Mouse (Mus musculus): ENCODE measurements around the gene Sart3. TPM values are rescaled to one million over a fixed set of nuclear protein-coding genes. Genes with fewer than 3 reads are reported as not detected.

Gene Sart3
- polyA plus RNA-seq, 1 experiment from 2014 or later = 59.2 TPM

GRCm38 (mm10) chr5:113806414-113806813, 34.1 kb upstream of the Sart3 start:
- peaks cover 1% of the 10 kb centered on the region; the same call in 1 of the 2 replicates for H3K9me3 ChIP-seq (replicated peaks)
- 28% methylated on average over 10 of the region's 10 CpGs for WGBS
- no peaks in the 10 kb centered on the region for H3K36me3 ChIP-seq
- ATAC-seq (replicated peaks; ENCODE audit: low FRiP score) = no peak
- peaks cover 13% of the 10 kb centered on the region for H3K4me1 ChIP-seq
- no peak overlapping the region for H3K4me3 ChIP-seq (replicated peaks)
- no peaks in the 10 kb centered on the region for H3K27me3 ChIP-seq
- H3K9ac ChIP-seq = no peak overlapping the region
- H3K4me2 ChIP-seq = no peak overlapping the region
- no peak overlapping the region for H3K27ac ChIP-seq

GRCm38 (mm10) chr5:113805301-113805700, 33.0 kb upstream of the Sart3 start:
- no peaks in the 10 kb centered on the region for H3K9me3 ChIP-seq (replicated peaks)
- no peak for ATAC-seq (replicated peaks; ENCODE audit: low FRiP score)
- WGBS = 89% methylated on average over 9 of the region's 9 CpGs
- H3K9ac ChIP-seq = no peak overlapping the region
- H3K4me3 ChIP-seq (replicated peaks) = no peak overlapping the region
- peaks cover 19% of the 10 kb centered on the region for H3K4me1 ChIP-seq
- H3K27ac ChIP-seq = no peak overlapping the region
- H3K36me3 ChIP-seq = no peaks in the 10 kb centered on the region
- H3K27me3 ChIP-seq = no peaks in the 10 kb centered on the region
- H3K4me2 ChIP-seq = no peak overlapping the region

GRCm38 (mm10) chr5:113804395-113804966, 32.2 kb upstream of the Sart3 start:
- H3K27me3 ChIP-seq = no peaks in the 10 kb centered on the region
- H3K4me3 ChIP-seq (replicated peaks) = no peak overlapping the region
- 42% methylated on average over 7 of the region's 7 CpGs for WGBS
- H3K9me3 ChIP-seq (replicated peaks) = no peaks in the 10 kb centered on the region
- H3K27ac ChIP-seq = no peak overlapping the region
- no peak overlapping the region for H3K9ac ChIP-seq
- no peak for ATAC-seq (replicated peaks; ENCODE audit: low FRiP score)
- no peak overlapping the region for H3K4me2 ChIP-seq
- peaks cover 27% of the 10 kb centered on the region for H3K4me1 ChIP-seq
- no peaks in the 10 kb centered on the region for H3K36me3 ChIP-seq

- H3K4me2 ChIP-seq = peak within 1 kb of the TSS; percentile 55
- peak within 1 kb of the TSS; percentile 48 for H3K4me3 ChIP-seq (replicated peaks)
- H3K4me1 ChIP-seq = peaks cover 52% of the 10 kb centered on the region
- no peaks in the 10 kb centered on the region for H3K9me3 ChIP-seq (replicated peaks)
- H3K9ac ChIP-seq = peak within 1 kb of the TSS; percentile 33; the same call in 1 of the 2 replicates
- ATAC-seq (replicated peaks; ENCODE audit: low FRiP score) = peak; percentile 82
- no peaks in the 10 kb centered on the region for H3K36me3 ChIP-seq
- H3K27ac ChIP-seq = peak within 1 kb of the TSS; percentile 82
- peaks cover 4% of the 10 kb centered on the region; the same call in 1 of the 2 replicates for H3K27me3 ChIP-seq
- WGBS = under 1% methylated on average over 11 of the region's 11 CpGs
These were observed 28.0 kb upstream of the Sart3 start, which contains the start of gene Tmem119 for GRCm38 (mm10) chr5:113800280-113800679. TSS of gene Tmem119 (minus strand) at chr5:113800516.

GRCm38 (mm10) chr5:113799691-113800090, 27.4 kb upstream of the Sart3 start:
- Histone ChIP-seq H3K4me1 (peaks cover 55% of the 10 kb centered on the region), H3K36me3 (0 out of 2 replicates have a peak, but pooled peaks cover 1% of the 10 kb centered on the region), H3K4me2 (peak overlapping the region; percentile 55), H3K27me3 (peaks cover 4% of the 10 kb centered on the region; the same call in 1 of the 2 replicates), H3K9ac (peak overlapping the region; percentile 33; the same call in 1 of the 2 replicates), H3K4me3 (replicated peaks) (peak overlapping the region; percentile 48), H3K27ac (peak overlapping the region; percentile 82), H3K9me3 (replicated peaks) (no peaks in the 10 kb centered on the region)
- ATAC-seq (replicated peaks; ENCODE audit: low FRiP score) = no peak
- 42% methylated on average over 5 of the region's 5 CpGs for WGBS

- 66% methylated on average over 9 of the region's 9 CpGs for WGBS
These were observed 26.2 kb upstream of the Sart3 start for GRCm38 (mm10) chr5:113798525-113798924.

GRCm38 (mm10) chr5:113797149-113797882, 25.0 kb upstream of the Sart3 start:
- Histone ChIP-seq H3K27ac (peak overlapping the region; percentile 76), H3K4me2 (peak overlapping the region; percentile 55), H3K9me3 (replicated peaks) (no peaks in the 10 kb centered on the region), H3K36me3 (peaks cover 5% of the 10 kb centered on the region; the same call in 1 of the 2 replicates), H3K4me1 (peaks cover 58% of the 10 kb centered on the region), H3K27me3 (peaks cover 4% of the 10 kb centered on the region; the same call in 1 of the 2 replicates), H3K4me3 (replicated peaks) (peak overlapping the region; percentile 19), H3K9ac (no peak overlapping the region)
- 11% methylated on average over 19 of the region's 19 CpGs for WGBS
- ATAC-seq (replicated peaks; ENCODE audit: low FRiP score) = no peak

More at GRCm38 (mm10) chr5:113798525-113798924, 26.2 kb upstream of the Sart3 start:
- H3K4me3 ChIP-seq (replicated peaks) = peak overlapping the region; percentile 48; the same call in 1 of the 2 replicates
- peaks cover 5% of the 10 kb centered on the region; the same call in 1 of the 2 replicates for H3K36me3 ChIP-seq
- ATAC-seq (replicated peaks; ENCODE audit: low FRiP score) = no peak
- no peaks in the 10 kb centered on the region for H3K9me3 ChIP-seq (replicated peaks)
- H3K9ac ChIP-seq = no peak overlapping the region
- peaks cover 4% of the 10 kb centered on the region; the same call in 1 of the 2 replicates for H3K27me3 ChIP-seq
- peaks cover 55% of the 10 kb centered on the region for H3K4me1 ChIP-seq
- H3K27ac ChIP-seq = no peak overlapping the region
- peak overlapping the region; percentile 55 for H3K4me2 ChIP-seq

GRCm38 (mm10) chr5:113796401-113797148, 24.3 kb upstream of the Sart3 start:
- peaks cover 5% of the 10 kb centered on the region; the same call in 1 of the 2 replicates for H3K36me3 ChIP-seq
- H3K27ac ChIP-seq = peak overlapping the region; percentile 76
- 6% methylated on average over 13 of the region's 13 CpGs for WGBS
- peaks cover 66% of the 10 kb centered on the region for H3K4me1 ChIP-seq
- no peaks in the 10 kb centered on the region for H3K9me3 ChIP-seq (replicated peaks)
- peaks cover 4% of the 10 kb centered on the region; the same call in 1 of the 2 replicates for H3K27me3 ChIP-seq
- H3K9ac ChIP-seq = no peak overlapping the region
- ATAC-seq (replicated peaks; ENCODE audit: low FRiP score) = peak; percentile 20; the same call in 1 of the 2 replicates
- H3K4me3 ChIP-seq (replicated peaks) = peak overlapping the region; percentile 19
- H3K4me2 ChIP-seq = peak overlapping the region; percentile 55

- no peaks in the 10 kb centered on the region for H3K9me3 ChIP-seq (replicated peaks)
- ATAC-seq (replicated peaks; ENCODE audit: low FRiP score) = no peak
- peaks cover 5% of the 10 kb centered on the region; the same call in 1 of the 2 replicates for H3K36me3 ChIP-seq
- H3K27me3 ChIP-seq = no peaks in the 10 kb centered on the region
- peaks cover 55% of the 10 kb centered on the region for H3K4me1 ChIP-seq
- peak overlapping the region; percentile 88 for H3K27ac ChIP-seq
- H3K9ac ChIP-seq = no peak overlapping the region
- no peak overlapping the region for H3K4me2 ChIP-seq
- 78% methylated on average over 16 of the region's 16 CpGs for WGBS
- no peak overlapping the region for H3K4me3 ChIP-seq (replicated peaks)
These were observed 19.1 kb upstream of the Sart3 start for GRCm38 (mm10) chr5:113791197-113792095.

GRCm38 (mm10) chr5:113790453-113791196, 18.3 kb upstream of the Sart3 start:
- Histone ChIP-seq H3K4me3 (replicated peaks) (no peak overlapping the region), H3K9ac (no peak overlapping the region), H3K4me1 (peaks cover 47% of the 10 kb centered on the region), H3K9me3 (replicated peaks) (no peaks in the 10 kb centered on the region), H3K36me3 (peaks cover 5% of the 10 kb centered on the region; the same call in 1 of the 2 replicates), H3K4me2 (no peak overlapping the region), H3K27me3 (no peaks in the 10 kb centered on the region), H3K27ac (peak overlapping the region; percentile 88)
- 44% methylated on average over 11 of the region's 11 CpGs for WGBS
- ATAC-seq (replicated peaks; ENCODE audit: low FRiP score) = no peak
